Mouse (Mus musculus) spleen, adult 2 months (tissue): Measurements from ENCODE around the gene Zfp689.

Source experiments
- CTCF ChIP-seq: fragments of 200-500 bp; IDR thresholded peaks from 2 replicates; pipeline ENCODE4 v1.5.1; 2011; ENCODE audit warnings: mild to moderate bottlenecking, inconsistent platforms; ENCODE audit not compliant: insufficient read depth, insufficient read length, insufficient replicate concordance; ENCODE audit errors: extremely low read depth
- POLR2A ChIP-seq: fragments of 200-500 bp; IDR thresholded peaks from 2 replicates; pipeline ENCODE4 v1.6.1; 2011; ENCODE audit warnings: low read depth, low read length, inconsistent platforms

GRCm38 (mm10) chr7:127489982-127490381 lies 41.0 kb upstream of the Zfp689 start:
- TF ChIP-seq POLR2A, result no peak
- TF ChIP-seq CTCF, result no peak
